Mouse (Mus musculus): Measurements from ENCODE around the gene Poldip3. TPM values are rescaled to one million over a fixed set of nuclear protein-coding genes. Genes with fewer than 3 reads are reported as not detected.

Poldip3 gene
- polyA plus RNA-seq, 1 experiment from 2014 or later = 161 TPM

DNA sequence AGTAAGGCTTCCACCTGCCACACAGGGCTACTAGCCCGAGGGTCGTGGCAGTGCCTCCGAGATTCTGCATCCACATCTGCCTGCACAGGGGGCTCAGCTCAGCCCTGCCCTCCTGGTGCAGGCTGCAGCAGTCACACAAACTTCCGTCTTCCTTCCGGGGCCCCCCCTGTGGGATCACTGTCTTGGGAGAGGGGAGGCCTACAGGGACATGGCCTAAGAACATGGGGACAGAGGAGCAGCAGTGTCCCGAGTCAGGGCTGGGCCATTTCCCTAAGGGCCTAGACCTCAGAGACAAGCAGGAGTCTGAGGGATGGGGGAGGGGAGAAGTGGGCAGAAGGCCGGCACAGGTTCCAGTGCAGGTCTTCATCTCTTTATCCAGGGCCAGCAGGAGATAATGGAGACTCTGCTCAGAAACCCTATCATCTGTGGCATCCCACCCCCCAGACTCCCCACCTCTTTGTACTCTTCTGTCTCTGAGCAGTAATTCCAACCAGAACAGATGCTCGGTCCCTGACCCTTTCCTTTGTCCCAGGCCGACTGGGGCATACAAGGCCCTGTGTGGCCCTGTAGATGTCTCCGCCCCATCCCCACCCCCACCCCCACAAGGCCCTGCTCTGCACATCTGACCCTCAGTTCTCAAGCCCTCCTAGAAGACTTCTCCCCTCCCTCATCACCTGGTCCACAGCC is 12.0 kb upstream of the Poldip3 start:
- Histone ChIP-seq H3K27me3 (ENCODE audit: control insufficient read depth, insufficient read depth, low read length) (no peaks in the 10 kb centered on the region), H3K9ac (replicated peaks; ENCODE audit: low read length) (no peak overlapping the region; the same call in 1 of the 2 replicates), H3K4me3 (ENCODE audit: low read depth, low read length) (no peak overlapping the region), H3K36me3 (replicated peaks; ENCODE audit: control insufficient read depth, insufficient read depth, low read depth, low read length) (peaks cover 6% of the 10 kb centered on the region; the same call in 1 of the 2 replicates), H3K9me3 (replicated peaks; ENCODE audit: control insufficient read depth, low read length) (no peaks in the 10 kb centered on the region), H3K4me2 (ENCODE audit: low read depth, low read length) (no peak overlapping the region), H3K27ac (replicated peaks; ENCODE audit: low read depth, low read length) (no peak overlapping the region), H3K4me1 (ENCODE audit: control insufficient read depth, insufficient read depth, low read length) (no peaks in the 10 kb centered on the region)
- 36% methylated on average over 10 of the region's 10 CpGs for WGBS
- no peak for ATAC-seq (replicated peaks; ENCODE audit: insufficient number of reproducible peaks, low FRiP score, low TSS enrichment, low read depth)
- no peak for DNase-seq (ENCODE audit: low spot score)

DNA sequence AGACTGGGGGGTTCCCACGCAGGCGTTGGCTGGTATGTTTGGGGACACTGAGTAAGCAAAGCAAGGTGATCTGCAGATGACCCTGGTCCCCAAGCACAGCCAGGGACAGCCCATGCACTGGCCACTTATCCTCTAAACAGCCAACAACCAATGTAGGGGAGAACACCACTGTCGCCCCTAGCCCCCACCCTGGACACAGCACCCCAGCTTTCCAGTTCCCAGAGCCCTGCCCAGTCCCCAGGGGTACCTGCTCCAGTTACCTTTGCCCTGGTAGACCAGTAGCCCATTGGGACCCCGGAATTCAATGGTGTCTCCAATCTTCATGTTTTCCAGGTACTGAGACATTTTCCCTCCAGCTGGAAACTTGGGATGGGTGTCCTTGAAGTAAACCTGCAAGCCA is 11.4 kb upstream of the Poldip3 start:
- H3K4me1 ChIP-seq (ENCODE audit: control insufficient read depth, insufficient read depth, low read length) = no peaks in the 10 kb centered on the region
- ATAC-seq (replicated peaks; ENCODE audit: insufficient number of reproducible peaks, low FRiP score, low TSS enrichment, low read depth) = no peak
- no peak overlapping the region for H3K4me3 ChIP-seq (ENCODE audit: low read depth, low read length)
- H3K27me3 ChIP-seq (ENCODE audit: control insufficient read depth, insufficient read depth, low read length) = no peaks in the 10 kb centered on the region
- no peak overlapping the region for H3K27ac ChIP-seq (replicated peaks; ENCODE audit: low read depth, low read length)
- WGBS = 88% methylated on average over 4 of the region's 4 CpGs
- no peak overlapping the region for H3K9ac ChIP-seq (replicated peaks; ENCODE audit: low read length)
- H3K4me2 ChIP-seq (ENCODE audit: low read depth, low read length) = no peak overlapping the region
- no peaks in the 10 kb centered on the region for H3K9me3 ChIP-seq (replicated peaks; ENCODE audit: control insufficient read depth, low read length)
- DNase-seq (ENCODE audit: low spot score) = no peak
- peaks cover 6% of the 10 kb centered on the region; the same call in 1 of the 2 replicates for H3K36me3 ChIP-seq (replicated peaks; ENCODE audit: control insufficient read depth, insufficient read depth, low read depth, low read length)

- Histone ChIP-seq H3K4me1 (ENCODE audit: control insufficient read depth, insufficient read depth, low read length) (no peaks in the 10 kb centered on the region), H3K27me3 (ENCODE audit: control insufficient read depth, insufficient read depth, low read length) (no peaks in the 10 kb centered on the region), H3K4me2 (ENCODE audit: low read depth, low read length) (no peak overlapping the region), H3K9me3 (replicated peaks; ENCODE audit: control insufficient read depth, low read length) (no peaks in the 10 kb centered on the region), H3K9ac (replicated peaks; ENCODE audit: low read length) (no peak overlapping the region; the same call in 1 of the 2 replicates), H3K4me3 (ENCODE audit: low read depth, low read length) (no peak overlapping the region), H3K36me3 (replicated peaks; ENCODE audit: control insufficient read depth, insufficient read depth, low read depth, low read length) (peaks cover 6% of the 10 kb centered on the region; the same call in 1 of the 2 replicates), H3K27ac (replicated peaks; ENCODE audit: low read depth, low read length) (no peak overlapping the region)
- 94% methylated on average over 9 of the region's 9 CpGs for WGBS
- DNase-seq (ENCODE audit: low spot score) (no peak), ATAC-seq (replicated peaks; ENCODE audit: insufficient number of reproducible peaks, low FRiP score, low TSS enrichment, low read depth) (no peak)
Observed at GRCm38 (mm10) chr15:83159823-83160222, 10.6 kb upstream of the Poldip3 start.

DNA sequence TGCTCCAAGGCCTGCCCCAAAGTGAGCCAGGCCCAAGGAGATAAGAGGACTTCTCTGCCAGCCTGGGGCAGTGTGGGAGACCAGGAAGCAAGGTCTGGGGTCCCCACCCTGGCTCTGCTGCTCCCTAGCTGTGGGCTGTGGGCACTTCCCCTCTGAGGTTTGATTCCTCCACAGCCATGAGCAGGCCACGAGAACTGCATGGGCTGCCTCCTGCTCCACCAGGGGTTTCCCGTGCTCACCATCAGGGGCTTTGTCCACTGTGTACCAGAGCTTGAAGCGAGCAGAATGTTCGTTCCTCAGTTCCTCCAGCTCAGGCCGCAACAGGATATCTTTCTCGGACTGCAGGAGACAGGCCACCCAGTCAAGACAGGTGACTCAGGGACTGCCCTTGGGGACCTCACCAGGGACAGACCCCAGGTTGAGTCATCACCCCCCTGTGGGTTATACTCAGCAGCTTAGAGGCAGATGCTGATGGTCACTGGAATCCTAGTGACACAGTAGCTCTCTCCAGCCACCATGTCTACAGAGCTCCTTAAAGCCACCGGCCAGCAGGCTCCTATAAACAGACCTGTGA is 9.5 kb upstream of the Poldip3 start:
- 88% methylated on average over 7 of the region's 7 CpGs for WGBS
- H3K9ac ChIP-seq (replicated peaks; ENCODE audit: low read length) = no peak overlapping the region
- no peak overlapping the region for H3K27ac ChIP-seq (replicated peaks; ENCODE audit: low read depth, low read length)
- H3K36me3 ChIP-seq (replicated peaks; ENCODE audit: control insufficient read depth, insufficient read depth, low read depth, low read length) = peaks cover 6% of the 10 kb centered on the region; the same call in 1 of the 2 replicates
- ATAC-seq (replicated peaks; ENCODE audit: insufficient number of reproducible peaks, low FRiP score, low TSS enrichment, low read depth) = no peak
- no peak overlapping the region for H3K4me2 ChIP-seq (ENCODE audit: low read depth, low read length)
- no peak for DNase-seq (ENCODE audit: low spot score)
- no peaks in the 10 kb centered on the region for H3K4me1 ChIP-seq (ENCODE audit: control insufficient read depth, insufficient read depth, low read length)
- no peak overlapping the region for H3K4me3 ChIP-seq (ENCODE audit: low read depth, low read length)
- H3K9me3 ChIP-seq (replicated peaks; ENCODE audit: control insufficient read depth, low read length) = no peaks in the 10 kb centered on the region
- no peaks in the 10 kb centered on the region for H3K27me3 ChIP-seq (ENCODE audit: control insufficient read depth, insufficient read depth, low read length)

GRCm38 (mm10) chr15:83157667-83158064 is 8.5 kb upstream of the Poldip3 start:
- no peak for ATAC-seq (replicated peaks; ENCODE audit: insufficient number of reproducible peaks, low FRiP score, low TSS enrichment, low read depth)

GRCm38 (mm10) chr15:83156929-83157666 is 7.9 kb upstream of the Poldip3 start:
- Histone ChIP-seq H3K27ac (replicated peaks; ENCODE audit: low read depth, low read length) (no peak overlapping the region), H3K4me2 (ENCODE audit: low read depth, low read length) (no peak overlapping the region), H3K4me1 (ENCODE audit: control insufficient read depth, insufficient read depth, low read length) (no peaks in the 10 kb centered on the region), H3K9me3 (replicated peaks; ENCODE audit: control insufficient read depth, low read length) (no peaks in the 10 kb centered on the region), H3K9ac (replicated peaks; ENCODE audit: low read length) (no peak overlapping the region), H3K27me3 (ENCODE audit: control insufficient read depth, insufficient read depth, low read length) (no peaks in the 10 kb centered on the region), H3K36me3 (replicated peaks; ENCODE audit: control insufficient read depth, insufficient read depth, low read depth, low read length) (peaks cover 6% of the 10 kb centered on the region; the same call in 1 of the 2 replicates), H3K4me3 (ENCODE audit: low read depth, low read length) (no peak overlapping the region)
- 77% methylated on average over 11 of the region's 11 CpGs for WGBS
- ATAC-seq (replicated peaks; ENCODE audit: insufficient number of reproducible peaks, low FRiP score, low TSS enrichment, low read depth) (no peak), DNase-seq (ENCODE audit: low spot score) (peak; percentile 63)

More at GRCm38 (mm10) chr15:83157667-83158064, 8.5 kb upstream of the Poldip3 start:
- Histone ChIP-seq H3K4me1 (ENCODE audit: control insufficient read depth, insufficient read depth, low read length) (no peaks in the 10 kb centered on the region), H3K4me2 (ENCODE audit: low read depth, low read length) (no peak overlapping the region), H3K4me3 (ENCODE audit: low read depth, low read length) (no peak overlapping the region), H3K27me3 (ENCODE audit: control insufficient read depth, insufficient read depth, low read length) (no peaks in the 10 kb centered on the region), H3K27ac (replicated peaks; ENCODE audit: low read depth, low read length) (no peak overlapping the region), H3K36me3 (replicated peaks; ENCODE audit: control insufficient read depth, insufficient read depth, low read depth, low read length) (peaks cover 6% of the 10 kb centered on the region; the same call in 1 of the 2 replicates), H3K9ac (replicated peaks; ENCODE audit: low read length) (no peak overlapping the region), H3K9me3 (replicated peaks; ENCODE audit: control insufficient read depth, low read length) (no peaks in the 10 kb centered on the region)
- 93% methylated on average over 6 of the region's 6 CpGs for WGBS
- DNase-seq (ENCODE audit: low spot score) = no peak

GRCm38 (mm10) chr15:83155672-83156419 is 6.7 kb upstream of the Poldip3 start:
- Histone ChIP-seq H3K9ac (replicated peaks; ENCODE audit: low read length) (no peak overlapping the region), H3K9me3 (replicated peaks; ENCODE audit: control insufficient read depth, low read length) (no peaks in the 10 kb centered on the region)
- ATAC-seq (replicated peaks; ENCODE audit: insufficient number of reproducible peaks, low FRiP score, low TSS enrichment, low read depth) = no peak

More at GRCm38 (mm10) chr15:83155672-83156419, 6.7 kb upstream of the Poldip3 start:
- Histone ChIP-seq H3K27me3 (ENCODE audit: control insufficient read depth, insufficient read depth, low read length) (no peaks in the 10 kb centered on the region), H3K36me3 (replicated peaks; ENCODE audit: control insufficient read depth, insufficient read depth, low read depth, low read length) (peaks cover 6% of the 10 kb centered on the region; the same call in 1 of the 2 replicates), H3K4me3 (ENCODE audit: low read depth, low read length) (no peak overlapping the region), H3K4me1 (ENCODE audit: control insufficient read depth, insufficient read depth, low read length) (no peaks in the 10 kb centered on the region), H3K27ac (replicated peaks; ENCODE audit: low read depth, low read length) (no peak overlapping the region), H3K4me2 (ENCODE audit: low read depth, low read length) (no peak overlapping the region)
- 53% methylated on average over 6 of the region's 6 CpGs for WGBS
- DNase-seq (ENCODE audit: low spot score) = no peak

Data from embryonic facial prominence, embryonic 11.5 days (tissue).